Mouse (Mus musculus): ENCODE measurements around the gene Rbfox1. TPM values are rescaled to one million over a fixed set of nuclear protein-coding genes. Genes with fewer than 3 reads are reported as not detected.

Rbfox1 gene
- polyA plus RNA-seq, 1 experiment from 2014 or later, result 4.3 TPM

DNA sequence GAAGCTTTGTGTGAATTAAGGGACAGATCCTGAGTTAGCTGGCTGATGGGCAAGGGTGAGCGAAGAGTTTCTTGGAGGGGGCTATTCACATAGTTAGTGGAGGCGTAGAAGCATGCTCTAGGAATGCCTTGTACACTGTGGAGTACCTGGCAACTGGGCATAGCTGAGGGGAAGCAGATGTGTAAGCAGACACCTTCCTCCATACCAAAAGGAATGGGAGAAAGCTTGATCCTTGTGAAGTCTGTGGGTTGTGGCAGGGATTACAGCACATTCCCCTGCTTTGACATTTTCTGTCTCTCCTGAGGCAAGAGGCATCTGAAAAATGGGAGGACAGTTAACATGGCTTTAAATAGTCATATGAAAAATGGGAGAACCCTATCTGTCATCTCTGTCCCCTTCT, 347.8 kb downstream of the Rbfox1 start:
- Histone ChIP-seq H3K4me3 (replicated peaks) (no peak overlapping the region), H3K4me1 (no peaks in the 10 kb centered on the region), H3K9me3 (replicated peaks) (no peaks in the 10 kb centered on the region), H3K27me3 (no peaks in the 10 kb centered on the region), H3K4me2 (replicated peaks) (no peak overlapping the region), H3K27ac (replicated peaks) (no peak overlapping the region), H3K9ac (no peak overlapping the region), H3K36me3 (no peaks in the 10 kb centered on the region)
- ATAC-seq (ENCODE audit: insufficient number of reproducible peaks, low FRiP score, low TSS enrichment, low read depth), result no peak
- 78% methylated on average over 2 of the region's 2 CpGs for WGBS

DNA sequence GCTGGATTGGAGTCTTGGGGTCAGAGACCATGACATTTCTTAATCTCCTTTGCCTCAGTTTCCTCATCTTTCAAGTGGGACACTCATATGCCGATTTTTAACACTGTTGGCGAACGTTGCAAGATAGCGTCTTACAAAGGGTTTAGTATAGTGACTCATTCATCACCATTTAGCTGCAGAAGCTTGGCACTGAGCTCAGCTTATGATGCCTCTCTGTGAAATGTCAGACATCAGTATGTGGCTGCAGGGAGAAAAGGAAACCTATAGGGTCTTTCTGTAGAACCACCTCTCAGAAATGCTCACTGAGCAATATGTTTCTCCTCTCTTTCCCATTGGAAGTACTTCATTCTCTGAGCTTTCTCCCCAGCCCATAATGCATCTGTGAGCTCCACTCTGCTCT, 356.2 kb downstream of the Rbfox1 start:
- Histone ChIP-seq H3K9ac (no peak overlapping the region), H3K4me2 (replicated peaks) (no peak overlapping the region), H3K27me3 (no peaks in the 10 kb centered on the region), H3K9me3 (replicated peaks) (no peaks in the 10 kb centered on the region), H3K27ac (replicated peaks) (no peak overlapping the region), H3K36me3 (no peaks in the 10 kb centered on the region), H3K4me3 (replicated peaks) (no peak overlapping the region), H3K4me1 (no peaks in the 10 kb centered on the region)
- 92% methylated on average over 4 of the region's 4 CpGs for WGBS
- ATAC-seq (ENCODE audit: insufficient number of reproducible peaks, low FRiP score, low TSS enrichment, low read depth), result no peak

DNA sequence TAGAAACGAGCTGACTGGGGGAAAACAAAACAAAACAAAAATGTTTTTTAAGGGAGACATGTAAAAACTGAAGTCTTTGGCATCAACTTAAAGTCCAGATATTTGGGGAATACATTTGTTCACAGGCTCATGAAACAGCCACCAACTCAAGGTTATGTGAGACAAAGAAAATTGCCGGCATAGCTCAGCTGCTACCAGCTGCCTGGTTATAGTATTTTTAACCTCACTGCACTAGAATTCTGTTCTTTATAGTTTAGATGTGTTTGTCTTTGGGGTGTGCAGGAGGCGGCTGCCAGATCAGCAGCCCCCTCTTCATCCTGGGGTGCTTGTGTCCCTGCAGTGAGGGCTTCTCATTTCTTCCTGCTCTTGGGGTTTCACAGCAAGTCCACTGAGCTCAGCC, 357.3 kb downstream of the Rbfox1 start:
- H3K4me3 ChIP-seq (replicated peaks), result no peak overlapping the region
- no peak for ATAC-seq (ENCODE audit: insufficient number of reproducible peaks, low FRiP score, low TSS enrichment, low read depth)
- H3K4me2 ChIP-seq (replicated peaks), result no peak overlapping the region
- no peak overlapping the region for H3K9ac ChIP-seq
- H3K27me3 ChIP-seq, result no peaks in the 10 kb centered on the region
- 72% methylated on average over 3 of the region's 3 CpGs for WGBS
- no peaks in the 10 kb centered on the region for H3K36me3 ChIP-seq
- no peaks in the 10 kb centered on the region for H3K9me3 ChIP-seq (replicated peaks)
- H3K27ac ChIP-seq (replicated peaks), result no peak overlapping the region
- H3K4me1 ChIP-seq, result no peaks in the 10 kb centered on the region

DNA sequence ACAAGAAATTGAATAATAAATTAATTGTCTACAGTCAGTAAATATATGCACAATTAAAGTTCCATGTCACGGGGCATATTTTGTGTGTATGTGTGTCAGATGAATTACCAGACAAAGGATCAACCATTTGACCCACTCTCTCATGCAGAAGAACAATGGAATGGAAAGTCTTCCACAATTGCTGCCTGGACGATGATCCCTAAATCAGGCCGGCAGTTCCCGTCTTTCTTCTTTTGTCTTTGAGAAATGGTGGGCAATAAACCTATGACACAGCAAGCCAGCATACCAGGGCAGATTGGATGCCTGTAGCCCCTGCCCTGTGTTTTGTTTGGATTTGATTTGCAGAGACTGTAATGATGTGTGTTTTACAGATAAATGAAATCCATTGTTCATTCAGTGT, 362.4 kb downstream of the Rbfox1 start:
- no peak overlapping the region for H3K27ac ChIP-seq (replicated peaks)
- H3K27me3 ChIP-seq, result no peaks in the 10 kb centered on the region
- no peaks in the 10 kb centered on the region for H3K36me3 ChIP-seq
- H3K4me3 ChIP-seq (replicated peaks), result no peak overlapping the region
- no peak overlapping the region for H3K4me2 ChIP-seq (replicated peaks)
- H3K4me1 ChIP-seq, result no peaks in the 10 kb centered on the region
- no peak for ATAC-seq (ENCODE audit: insufficient number of reproducible peaks, low FRiP score, low TSS enrichment, low read depth)
- no peak overlapping the region for H3K9ac ChIP-seq
- H3K9me3 ChIP-seq (replicated peaks), result no peaks in the 10 kb centered on the region
- WGBS, result 80% methylated on average over 4 of the region's 4 CpGs

DNA sequence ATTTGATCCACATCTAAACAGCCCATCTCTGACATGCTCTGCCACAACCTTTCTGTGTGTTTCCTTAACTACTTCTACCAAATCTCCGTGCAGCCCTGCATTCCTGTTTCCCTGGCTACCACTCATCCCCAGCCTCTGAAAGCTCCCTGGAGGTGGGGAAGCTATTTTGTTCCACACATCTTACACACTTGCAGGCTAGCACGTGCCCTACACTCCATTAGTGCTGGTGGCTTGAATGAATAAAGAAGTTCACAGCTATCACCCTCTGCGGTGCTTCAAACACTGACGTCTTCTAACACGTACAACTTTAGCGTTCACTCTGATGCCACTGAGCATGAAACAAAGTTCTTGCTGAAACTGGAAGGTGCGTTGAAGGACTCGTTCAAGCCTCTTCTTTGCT, 379.4 kb downstream of the Rbfox1 start:
- Histone ChIP-seq H3K9ac (no peak overlapping the region), H3K27ac (replicated peaks) (no peak overlapping the region), H3K4me1 (no peaks in the 10 kb centered on the region), H3K9me3 (replicated peaks) (no peaks in the 10 kb centered on the region), H3K4me3 (replicated peaks) (no peak overlapping the region), H3K4me2 (replicated peaks) (no peak overlapping the region), H3K27me3 (no peaks in the 10 kb centered on the region), H3K36me3 (no peaks in the 10 kb centered on the region)
- WGBS, result 74% methylated on average over 8 of the region's 8 CpGs
- no peak for ATAC-seq (ENCODE audit: insufficient number of reproducible peaks, low FRiP score, low TSS enrichment, low read depth)

DNA sequence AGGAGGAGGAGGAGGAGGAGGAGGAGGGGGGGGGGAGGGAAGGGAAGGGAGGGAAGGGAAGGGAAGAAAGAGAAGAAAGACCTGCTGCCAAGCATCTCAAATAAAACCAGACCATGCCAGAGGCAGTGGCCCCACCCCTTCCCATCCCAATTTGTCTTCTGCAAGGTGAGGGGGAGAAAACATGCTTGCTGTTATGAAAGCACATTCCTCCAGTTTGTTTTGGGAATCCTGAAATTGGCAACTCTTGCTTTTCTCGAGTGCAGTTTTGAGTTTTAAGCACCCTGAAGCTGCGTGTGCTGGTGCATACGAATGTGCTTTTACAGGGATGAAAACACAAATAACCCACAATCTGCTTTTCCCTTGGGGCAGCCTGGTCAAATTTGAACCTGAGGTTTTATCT, 380.5 kb downstream of the Rbfox1 start:
- no peak overlapping the region for H3K27ac ChIP-seq (replicated peaks)
- no peak overlapping the region for H3K9ac ChIP-seq
- H3K4me1 ChIP-seq, result no peaks in the 10 kb centered on the region
- H3K36me3 ChIP-seq, result no peaks in the 10 kb centered on the region
- H3K4me2 ChIP-seq (replicated peaks), result no peak overlapping the region
- no peaks in the 10 kb centered on the region for H3K9me3 ChIP-seq (replicated peaks)
- no peak overlapping the region for H3K4me3 ChIP-seq (replicated peaks)
- WGBS, result 69% methylated on average over 3 of the region's 3 CpGs
- no peaks in the 10 kb centered on the region for H3K27me3 ChIP-seq
- no peak for ATAC-seq (ENCODE audit: insufficient number of reproducible peaks, low FRiP score, low TSS enrichment, low read depth)

DNA sequence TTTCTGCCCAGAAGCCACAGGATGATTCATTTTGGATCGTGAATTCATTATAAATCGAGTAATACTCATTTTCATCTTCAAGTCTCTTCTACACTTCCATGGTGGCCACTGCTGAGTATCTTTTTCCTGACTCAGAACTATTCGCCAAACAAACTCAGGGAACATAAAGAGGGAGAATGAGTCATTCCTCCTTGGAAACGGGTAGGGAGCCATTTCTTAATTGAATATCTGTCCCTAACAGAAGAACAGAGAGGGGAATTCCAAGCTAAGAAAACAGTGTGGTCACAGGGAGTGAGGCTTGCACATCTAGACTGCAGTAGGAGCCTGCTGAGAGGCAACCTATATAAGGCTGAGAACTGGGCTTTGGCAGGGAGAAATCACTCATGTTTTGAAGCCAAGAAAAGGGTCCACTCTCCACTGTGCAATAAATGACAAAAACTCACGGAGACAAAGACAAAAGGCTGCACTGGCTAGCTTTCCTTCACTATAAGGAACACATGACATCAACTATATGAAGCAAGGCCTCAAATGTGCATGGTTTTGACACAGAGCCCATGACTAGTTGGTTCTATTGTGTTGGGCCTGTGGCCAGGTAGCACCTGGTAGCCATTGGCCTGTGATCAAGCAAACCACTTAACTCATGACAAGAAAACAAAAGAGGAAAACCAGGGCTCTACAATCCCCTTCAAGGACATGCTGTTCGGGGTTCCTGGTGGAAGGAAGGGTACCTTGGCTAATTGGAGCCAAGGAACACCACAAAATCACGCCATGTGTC, 386.6 kb downstream of the Rbfox1 start:
- no peaks in the 10 kb centered on the region for H3K9me3 ChIP-seq (replicated peaks)
- 74% methylated on average over 7 of the region's 7 CpGs for WGBS
- H3K4me2 ChIP-seq (replicated peaks), result no peak overlapping the region
- H3K9ac ChIP-seq, result no peak overlapping the region
- H3K36me3 ChIP-seq, result no peaks in the 10 kb centered on the region
- no peak overlapping the region for H3K27ac ChIP-seq (replicated peaks)
- no peak overlapping the region for H3K4me3 ChIP-seq (replicated peaks)
- H3K27me3 ChIP-seq, result no peaks in the 10 kb centered on the region
- no peak for ATAC-seq (ENCODE audit: insufficient number of reproducible peaks, low FRiP score, low TSS enrichment, low read depth)
- H3K4me1 ChIP-seq, result no peaks in the 10 kb centered on the region

DNA sequence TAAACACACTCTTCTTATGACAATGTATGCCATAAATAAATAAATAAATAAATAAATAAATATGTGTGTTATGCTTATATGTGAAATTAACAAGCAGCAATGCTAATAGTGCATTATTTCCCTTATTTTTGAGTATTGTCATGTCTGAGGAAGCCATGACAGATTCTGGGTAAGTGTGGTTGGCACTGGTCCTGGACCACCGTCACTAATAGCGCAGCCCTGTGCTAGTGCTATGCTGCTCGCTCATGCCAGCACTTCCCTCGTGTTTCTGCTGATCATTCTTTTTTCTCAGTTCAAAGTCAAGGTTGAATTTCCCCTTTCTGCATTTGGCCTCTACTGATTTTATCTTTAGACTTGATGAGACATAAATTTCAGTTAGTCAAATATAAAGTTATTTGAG, 398.3 kb downstream of the Rbfox1 start:
- WGBS, result 81% methylated on average over 4 of the region's 4 CpGs
- no peak overlapping the region for H3K9ac ChIP-seq
- ATAC-seq (ENCODE audit: insufficient number of reproducible peaks, low FRiP score, low TSS enrichment, low read depth), result no peak

DNA sequence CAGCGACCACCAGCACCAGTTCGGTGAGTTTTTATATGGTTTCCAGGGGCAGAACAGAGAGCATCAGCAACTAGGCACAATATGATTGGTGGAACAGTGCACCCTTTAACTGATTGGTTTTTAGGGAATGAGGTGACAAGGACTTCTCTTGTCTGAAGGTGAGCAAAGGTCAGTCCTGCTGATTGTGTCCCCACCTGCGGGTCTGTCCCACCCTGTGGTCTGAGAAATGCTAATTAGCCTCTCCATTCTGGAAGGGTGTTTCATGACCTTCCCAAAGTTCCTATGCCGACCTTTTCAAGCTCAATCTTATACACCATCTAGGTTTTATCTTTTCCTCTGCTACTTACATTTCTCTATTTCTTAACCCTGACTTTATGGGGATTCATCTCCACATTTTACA, 399.2 kb downstream of the Rbfox1 start:
- Histone ChIP-seq H3K4me2 (replicated peaks) (no peak overlapping the region), H3K9ac (no peak overlapping the region), H3K36me3 (no peaks in the 10 kb centered on the region), H3K4me3 (replicated peaks) (no peak overlapping the region), H3K27ac (replicated peaks) (no peak overlapping the region), H3K9me3 (replicated peaks) (no peaks in the 10 kb centered on the region), H3K27me3 (no peaks in the 10 kb centered on the region), H3K4me1 (no peaks in the 10 kb centered on the region)
- ATAC-seq (ENCODE audit: insufficient number of reproducible peaks, low FRiP score, low TSS enrichment, low read depth), result no peak
- 55% methylated on average over 4 of the region's 4 CpGs for WGBS

More for the DNA sequence above, 398.3 kb downstream of the Rbfox1 start:
- Histone ChIP-seq H3K36me3 (no peaks in the 10 kb centered on the region), H3K27me3 (no peaks in the 10 kb centered on the region), H3K27ac (replicated peaks) (no peak overlapping the region), H3K4me1 (no peaks in the 10 kb centered on the region), H3K4me3 (replicated peaks) (no peak overlapping the region), H3K9me3 (replicated peaks) (no peaks in the 10 kb centered on the region), H3K4me2 (replicated peaks) (no peak overlapping the region)

DNA sequence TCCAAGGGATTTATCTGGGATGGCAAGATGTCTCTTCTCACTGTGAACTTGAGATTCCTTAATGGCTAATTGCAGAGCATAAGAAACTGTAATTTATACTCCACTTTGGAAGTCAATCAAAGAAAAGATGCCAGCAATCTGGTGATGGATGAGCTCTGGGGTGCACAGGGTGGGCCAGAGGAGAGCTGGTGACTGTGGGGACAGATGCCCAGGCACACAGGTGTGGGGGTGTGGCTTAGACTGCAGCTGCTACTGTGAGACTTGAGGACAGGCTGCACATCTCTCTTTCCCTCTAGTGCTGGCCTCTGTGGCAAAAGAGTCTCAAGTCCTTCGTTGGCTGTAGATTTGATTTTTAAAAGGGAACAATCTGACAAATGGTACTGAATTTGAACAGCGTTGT, 402.5 kb downstream of the Rbfox1 start:
- 71% methylated on average over 2 of the region's 2 CpGs for WGBS

DNA sequence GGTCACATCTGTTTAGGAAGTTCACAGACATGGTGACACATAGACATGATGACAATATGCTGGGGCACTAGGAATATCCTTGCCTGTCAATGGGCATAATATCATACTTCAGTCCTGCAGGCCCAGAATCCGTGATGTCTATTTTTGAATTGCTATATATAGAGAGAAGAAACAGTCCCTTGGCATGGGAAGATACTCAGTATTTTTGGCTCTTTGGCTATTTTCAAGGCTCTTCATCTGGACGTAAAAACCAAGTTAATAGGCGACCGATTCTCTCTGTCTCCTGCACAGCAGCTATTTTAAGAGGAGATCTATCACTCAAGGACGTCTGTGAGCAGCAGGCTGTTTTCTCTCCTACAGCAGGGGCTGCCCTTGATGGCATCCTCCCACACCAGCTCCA, 415.0 kb downstream of the Rbfox1 start:
- no peak overlapping the region for H3K9ac ChIP-seq
- H3K27me3 ChIP-seq, result no peaks in the 10 kb centered on the region
- ATAC-seq (ENCODE audit: insufficient number of reproducible peaks, low FRiP score, low TSS enrichment, low read depth), result no peak
- H3K9me3 ChIP-seq (replicated peaks), result no peaks in the 10 kb centered on the region
- WGBS, result 70% methylated on average over 5 of the region's 5 CpGs
- no peak overlapping the region for H3K27ac ChIP-seq (replicated peaks)
- H3K4me2 ChIP-seq (replicated peaks), result no peak overlapping the region
- H3K4me3 ChIP-seq (replicated peaks), result no peak overlapping the region
- H3K36me3 ChIP-seq, result no peaks in the 10 kb centered on the region
- H3K4me1 ChIP-seq, result no peaks in the 10 kb centered on the region

More for the DNA sequence above, 402.5 kb downstream of the Rbfox1 start:
- no peak for ATAC-seq (ENCODE audit: insufficient number of reproducible peaks, low FRiP score, low TSS enrichment, low read depth)
- Histone ChIP-seq H3K9me3 (replicated peaks) (no peaks in the 10 kb centered on the region), H3K9ac (no peak overlapping the region), H3K27me3 (no peaks in the 10 kb centered on the region), H3K4me1 (no peaks in the 10 kb centered on the region), H3K4me2 (replicated peaks) (no peak overlapping the region), H3K36me3 (no peaks in the 10 kb centered on the region), H3K27ac (replicated peaks) (no peak overlapping the region), H3K4me3 (replicated peaks) (no peak overlapping the region)

DNA sequence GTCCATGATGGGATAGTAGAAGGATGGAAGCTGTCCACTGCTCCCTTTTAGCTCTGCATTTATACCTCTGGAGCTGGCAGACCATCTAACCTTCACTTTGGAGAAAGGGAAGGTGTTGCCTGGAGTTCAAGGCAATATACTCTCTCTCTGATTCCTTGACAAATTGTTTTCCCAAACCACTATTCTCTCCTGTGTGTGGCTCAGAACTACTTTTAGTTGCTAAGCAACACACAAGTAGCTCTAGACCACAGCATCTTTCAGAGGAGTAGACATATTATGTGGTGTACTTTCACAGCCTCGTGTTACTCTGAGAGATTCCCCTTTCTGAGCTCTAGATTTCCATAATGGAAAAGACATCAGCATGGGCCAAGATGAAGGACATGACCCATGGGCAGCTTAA, 417.9 kb downstream of the Rbfox1 start:
- 47% methylated on average over 1 of the region's 1 CpGs for WGBS
- Histone ChIP-seq H3K9ac (no peak overlapping the region), H3K4me1 (no peaks in the 10 kb centered on the region), H3K9me3 (replicated peaks) (no peaks in the 10 kb centered on the region), H3K4me2 (replicated peaks) (no peak overlapping the region), H3K4me3 (replicated peaks) (no peak overlapping the region), H3K27me3 (no peaks in the 10 kb centered on the region), H3K36me3 (no peaks in the 10 kb centered on the region), H3K27ac (replicated peaks) (no peak overlapping the region)
- ATAC-seq (ENCODE audit: insufficient number of reproducible peaks, low FRiP score, low TSS enrichment, low read depth), result no peak
